Mouse (Mus musculus): ENCODE measurements at regions not wholly inside any gene's neighbourhood (a gene's known extent, or its start where the extent isn't known, plus 50 kb on each side); places are given as distances from the start of the nearest gene placed in this dataset.
A peak's percentile ranks its signal among the peaks of the same experiment; 100 is the strongest.

DNA sequence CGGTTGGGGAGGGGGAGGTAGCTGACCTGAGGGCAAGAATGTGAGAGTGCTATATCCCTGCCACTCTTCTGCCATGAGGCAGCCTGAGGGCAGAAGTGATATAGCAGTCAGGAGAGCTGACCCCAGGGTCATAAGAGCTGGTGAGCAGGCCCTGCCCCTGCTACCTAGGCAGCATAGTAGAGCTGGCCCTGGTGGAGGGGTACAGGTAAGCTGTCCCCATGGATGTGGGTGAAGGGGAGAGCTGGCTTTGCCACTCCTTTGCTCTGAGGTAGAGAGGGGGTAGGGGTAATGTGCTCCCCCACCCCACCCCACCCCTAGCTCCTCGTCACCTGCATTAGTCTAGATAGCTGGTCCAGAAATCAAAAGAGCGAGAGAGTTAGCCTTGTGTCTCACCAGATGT, 61.3 kb upstream of the Gm3839 start:
- intact Hi-C loops (cut with DNase I): no loop called here
- DNase-seq (ENCODE audit: extremely low spot score in 1 of 2, low spot score in 2 of 2): no peak

DNA sequence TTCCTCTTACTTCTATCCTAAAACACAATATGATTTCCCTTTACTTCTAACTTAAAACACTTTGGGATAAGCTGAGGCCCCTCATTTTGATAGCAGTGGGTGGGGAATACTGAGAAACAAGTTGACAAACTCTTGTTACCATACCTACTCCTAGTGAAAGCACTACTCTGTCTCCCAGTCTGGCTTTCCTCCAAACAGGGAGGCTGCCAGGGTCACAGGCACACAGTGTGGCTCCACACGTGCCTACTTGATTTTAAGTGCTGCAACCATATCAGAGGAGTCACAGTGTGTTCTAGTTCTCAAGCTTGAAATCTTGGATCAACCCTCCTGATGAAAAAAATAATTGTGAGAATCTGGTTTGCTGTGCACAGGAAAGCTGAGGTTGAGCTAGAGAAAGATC, 65.8 kb upstream of the Gm3839 start:
- intact Hi-C loops (cut with DNase I): no loop called here
- DNase-seq (ENCODE audit: extremely low spot score in 1 of 2, low spot score in 2 of 2): no peak

DNA sequence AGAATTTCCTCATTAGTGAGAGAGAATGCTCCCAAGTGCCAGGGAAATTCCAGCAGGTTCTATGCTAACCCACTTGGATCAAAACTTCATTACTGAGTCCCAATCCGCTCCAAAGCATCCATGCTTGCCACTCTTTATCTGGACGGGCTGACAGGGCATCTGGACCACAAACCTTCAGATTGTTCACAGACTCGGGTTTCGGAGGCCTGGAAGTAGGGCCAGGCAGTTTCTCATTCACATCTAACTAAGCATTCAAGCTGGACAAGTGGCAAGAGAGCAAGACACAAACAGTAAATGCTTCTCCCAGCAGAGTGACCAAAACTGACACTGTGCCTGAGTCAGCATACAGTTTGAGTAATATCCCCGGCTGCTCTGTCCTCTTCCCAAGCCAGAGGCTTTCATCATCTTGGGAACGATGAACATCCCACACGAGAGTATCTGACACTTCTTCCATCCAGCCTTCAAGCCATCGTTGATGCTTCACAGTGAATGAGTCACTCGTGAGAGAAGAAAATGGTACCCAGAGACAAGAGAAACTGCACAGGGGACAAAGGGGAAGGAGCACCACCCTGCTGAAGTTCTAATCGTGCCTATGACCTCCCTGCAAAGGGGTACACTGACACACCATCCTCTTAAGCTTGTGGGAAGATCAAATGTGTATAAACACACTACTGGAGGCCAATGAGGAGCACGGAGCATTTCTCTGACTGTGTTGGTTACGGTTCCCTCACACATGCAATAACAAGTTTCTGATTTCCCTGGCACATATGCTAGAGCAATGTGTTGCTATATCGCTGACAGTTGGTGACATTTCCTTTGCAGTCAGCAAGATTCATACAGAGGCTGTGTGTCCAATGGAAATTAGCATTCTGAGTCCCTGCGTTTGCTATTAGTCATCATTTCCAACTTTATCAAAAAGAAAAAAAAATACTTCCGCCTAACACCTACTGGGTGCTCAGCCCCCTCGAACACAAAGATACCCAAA, 72.0 kb upstream of the Gm3839 start:
- intact Hi-C loops (cut with DNase I): no loop called here
- peak in 1 of 2 experiments; percentile 20 for DNase-seq (ENCODE audit: extremely low spot score in 1 of 2, low spot score in 2 of 2)

DNA sequence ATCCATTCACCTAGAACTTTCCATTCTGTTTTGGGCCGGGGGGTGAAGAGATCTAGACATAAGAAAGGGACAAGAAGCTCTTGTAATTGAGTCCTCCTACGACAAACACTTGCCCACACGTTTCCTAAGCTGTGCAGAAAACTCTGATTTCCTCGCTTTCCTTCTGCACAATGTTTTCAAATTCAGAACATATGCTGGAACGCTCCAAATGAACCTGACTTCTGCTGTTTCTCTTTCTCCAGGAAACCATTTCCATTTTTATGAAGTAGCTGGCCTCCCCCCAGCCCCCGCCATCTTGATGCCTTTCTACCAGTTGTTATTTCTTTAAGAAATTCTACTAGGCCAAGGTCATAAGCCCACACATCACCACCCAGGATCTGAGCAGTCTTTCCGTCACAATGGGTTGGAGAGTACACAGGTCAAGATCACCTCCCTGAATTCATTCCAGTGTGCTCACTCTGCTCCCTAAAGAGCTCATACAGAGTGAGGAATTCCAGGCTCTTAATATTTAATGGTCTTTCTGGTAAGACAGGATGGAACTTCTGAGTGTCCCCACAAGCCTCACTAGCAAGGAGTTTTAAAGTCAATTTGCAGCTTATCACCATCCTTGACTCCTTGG, 78.7 kb upstream of the Gm3839 start:
- DNase-seq (ENCODE audit: extremely low spot score in 1 of 2, low spot score in 2 of 2): peak in 1 of 2 experiments; percentile 18
- intact Hi-C loops (cut with DNase I): no loop called here

DNA sequence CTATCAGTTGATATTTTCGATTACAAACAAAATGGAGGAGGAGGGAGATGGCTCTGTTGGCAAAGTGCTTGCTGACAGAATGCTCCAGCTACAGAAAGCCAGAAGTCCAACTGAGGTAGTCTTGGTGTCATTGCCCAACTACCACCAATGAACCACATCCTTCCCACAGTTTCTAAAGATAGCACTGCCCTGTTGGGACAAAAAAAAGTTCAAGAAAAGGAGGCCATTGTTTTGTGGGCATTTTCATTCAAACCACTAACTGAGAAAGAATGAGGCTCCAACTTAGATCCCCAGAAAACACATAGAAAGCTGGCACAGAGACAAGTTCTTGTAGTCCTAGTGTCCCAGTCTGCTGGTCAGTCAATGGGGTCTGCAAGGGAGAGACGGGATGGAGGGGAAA, 82.1 kb upstream of the Gm3839 start:
- intact Hi-C loops (cut with DNase I): no loop called here

DNA sequence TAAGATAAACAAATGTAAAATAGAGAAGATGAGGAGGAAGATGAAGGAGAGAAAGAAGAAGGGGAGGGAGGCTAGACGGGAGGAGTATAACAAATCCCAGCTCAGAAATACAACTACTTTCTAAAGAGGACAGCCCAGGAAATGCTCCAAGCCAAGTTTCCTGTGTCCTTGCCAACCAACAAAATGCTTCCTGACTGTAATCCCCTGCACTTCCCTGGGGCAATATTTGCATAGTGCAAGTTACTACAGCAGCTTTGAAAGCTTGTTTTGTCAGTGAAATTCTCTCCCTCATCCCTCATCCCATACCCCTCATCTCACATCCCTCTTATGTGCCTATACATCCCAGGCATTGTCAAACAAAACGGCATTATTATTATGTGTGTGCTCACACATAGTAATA, 83.7 kb upstream of the Gm3839 start:
- DNase-seq (ENCODE audit: extremely low spot score in 1 of 2, low spot score in 2 of 2): no peak
- intact Hi-C loops (cut with DNase I): no loop called here

More for the DNA sequence above, 82.1 kb upstream of the Gm3839 start:
- no peak for DNase-seq (ENCODE audit: extremely low spot score in 1 of 2, low spot score in 2 of 2)

DNA sequence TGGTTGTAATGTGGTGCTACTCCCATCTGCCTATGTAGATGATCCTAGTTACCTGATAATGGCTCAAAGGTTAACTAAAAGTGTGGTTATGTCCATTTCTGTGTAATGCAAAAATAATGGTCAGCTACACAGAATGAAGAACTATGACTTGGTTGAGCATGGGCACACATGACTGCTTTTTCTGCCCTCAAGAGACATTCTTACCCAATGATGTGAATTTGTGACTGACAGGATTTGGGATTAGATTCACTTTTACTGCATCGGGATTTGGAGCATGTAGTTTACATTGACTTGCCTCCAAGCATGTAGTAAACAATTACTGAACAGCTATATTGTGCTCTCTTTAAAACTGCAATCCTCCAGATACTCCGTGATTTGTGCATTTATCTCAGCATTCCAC, 93.4 kb upstream of the Gm3839 start:
- no peak for DNase-seq (ENCODE audit: extremely low spot score in 1 of 2, low spot score in 2 of 2)
- intact Hi-C loops (cut with DNase I): no loop called here

DNA sequence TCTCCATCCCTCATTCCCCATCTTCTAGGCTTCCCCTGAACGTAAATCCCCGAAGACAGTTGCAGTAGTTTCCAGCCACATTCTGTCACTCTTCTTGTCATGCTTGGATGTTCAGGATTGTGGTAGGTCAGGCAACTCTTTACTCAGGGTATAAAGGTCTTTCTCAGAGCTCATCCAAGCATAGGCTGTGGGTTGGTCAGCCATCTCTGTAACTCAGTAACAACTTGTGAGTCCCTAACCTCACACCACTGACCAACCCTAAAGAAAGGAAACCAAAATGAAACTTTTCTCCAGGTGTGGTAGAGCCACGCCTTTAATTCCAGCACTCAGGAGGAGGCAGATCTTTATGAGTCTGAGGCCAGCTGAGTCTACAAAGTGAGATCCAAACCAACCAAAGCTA, 75.6 kb upstream of the Ptprg start:
- intact Hi-C loops (cut with DNase I): no loop called here
- no peak for DNase-seq (ENCODE audit: extremely low spot score in 1 of 2, low spot score in 2 of 2)

DNA sequence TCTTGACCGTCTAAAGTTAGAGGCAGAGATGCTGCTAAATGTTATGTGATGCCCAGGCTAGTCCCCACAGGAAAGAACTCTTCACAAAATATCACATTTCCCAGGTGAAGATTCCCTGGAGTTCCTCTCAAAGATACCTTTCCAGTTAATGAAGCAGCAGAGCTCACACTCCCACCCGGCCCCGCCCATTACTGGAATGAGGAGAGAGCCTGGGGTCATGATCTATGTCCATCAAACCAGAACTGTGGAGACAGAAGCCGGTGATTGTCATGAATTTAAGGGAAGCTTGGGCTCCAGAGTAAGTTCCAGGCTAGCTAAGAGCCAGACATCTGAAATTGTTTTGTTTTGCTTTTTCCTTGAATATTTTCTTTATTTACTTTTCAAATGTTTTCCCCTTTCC, 71.2 kb upstream of the Ptprg start:
- intact Hi-C loops (cut with DNase I): no loop called here
- no peak for DNase-seq (ENCODE audit: extremely low spot score in 1 of 2, low spot score in 2 of 2)

DNA sequence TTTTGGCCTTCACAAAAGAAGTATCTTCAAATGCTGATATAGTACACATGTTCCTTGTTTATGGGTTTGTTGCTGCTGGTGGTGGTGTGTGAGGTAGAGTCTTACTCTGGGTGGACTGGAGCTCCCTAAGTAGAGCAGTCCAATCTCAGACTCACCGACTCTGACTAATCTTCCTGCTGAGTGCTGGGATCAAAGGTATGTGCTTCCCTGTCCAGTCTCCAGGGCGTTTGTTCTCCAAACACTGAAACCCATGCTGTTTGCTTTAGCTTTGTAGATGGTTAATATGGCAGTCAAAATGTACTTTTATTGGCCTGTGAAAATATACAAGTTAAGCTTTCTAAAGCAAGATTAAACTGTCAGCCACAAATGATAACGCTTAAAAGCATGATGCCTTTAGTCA, 67.0 kb upstream of the Ptprg start:
- no peak for DNase-seq (ENCODE audit: extremely low spot score in 1 of 2, low spot score in 2 of 2)
- intact Hi-C loops (cut with DNase I): no loop called here

DNA sequence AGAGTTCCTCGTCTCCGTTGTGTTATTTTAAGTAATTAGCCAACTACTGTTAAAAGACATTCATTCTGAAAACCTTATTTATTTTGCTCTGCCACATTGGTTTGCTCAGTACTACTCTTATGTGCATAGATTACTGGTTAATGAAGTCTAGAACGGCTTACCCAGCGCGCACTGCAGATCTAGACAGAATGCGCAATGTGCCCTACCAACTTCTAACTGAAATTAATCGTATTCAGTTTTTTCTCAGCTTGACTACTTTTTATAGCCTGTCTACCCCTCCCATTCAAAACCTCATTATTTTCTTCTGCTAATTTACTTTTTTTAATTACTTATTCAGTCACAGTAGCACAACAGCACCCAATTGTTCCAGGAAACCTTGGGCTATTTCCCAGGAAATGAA, 51.6 kb upstream of the Ptprg start:
- intact Hi-C loops (cut with DNase I): no loop called here
- no peak for DNase-seq (ENCODE audit: extremely low spot score in 1 of 2, low spot score in 2 of 2)

DNA sequence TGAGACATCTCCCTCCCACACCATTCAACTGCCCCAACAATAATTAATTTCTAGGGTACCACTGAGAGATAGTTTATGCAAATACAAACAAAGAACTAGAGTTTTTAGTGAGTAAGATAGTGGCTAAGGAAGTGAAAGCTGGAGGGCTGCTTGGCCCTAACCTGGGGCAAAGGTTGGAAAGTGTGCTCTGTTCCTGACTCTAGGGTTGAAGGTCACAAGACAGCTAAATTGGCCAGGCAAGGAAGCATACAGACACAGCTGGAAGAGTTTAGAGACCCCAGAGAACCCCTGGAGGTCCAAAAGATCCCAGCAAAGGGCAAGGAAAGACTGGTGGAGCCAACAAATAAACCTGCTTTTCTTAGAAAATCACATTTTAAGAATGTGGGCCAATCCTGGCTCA, 50.2 kb upstream of the Ptprg start:
- DNase-seq (ENCODE audit: extremely low spot score in 1 of 2, low spot score in 2 of 2): no peak
- intact Hi-C loops (cut with DNase I): no loop called here
